ENCODE assay signal across 13 mouse cellular contexts in genomic region chr17:53664267-53664666, GRCm38 (mm10).
"Had no signal": no experiment of that assay in that cellular context is flagged by ENCODE, and none has a peak within 500 bp of the region (broad histone marks: within the 10 kb centered on the region; RNA-seq: fewer than 3 reads in every experiment).

No protein-coding gene starts in this region.

- ATAC-seq: liver, postnatal 0 days; lung, postnatal 0 days; midbrain, embryonic 13.5 days; midbrain, embryonic 16.5 days had no signal

- DNase-seq: kidney, adult 2 months; kidney, postnatal 25 days; left cerebral cortex, postnatal 4 days; liver, postnatal 0 days; lung, embryonic 14.5 days; lung, postnatal 36 days; right cerebral cortex, adult 18-20 months; right cerebral cortex, postnatal 14 days; right cerebral cortex, postnatal 4 days; thymus, postnatal 25 days had no signal
